Mouse (Mus musculus): ENCODE data around the gene Hoxa1. TPM values are rescaled to one million over a fixed set of nuclear protein-coding genes. Genes with fewer than 3 reads are reported as not detected.

The Hoxa1 gene
- polyA plus RNA-seq, 1 experiment from 2014 or later: 0.52 TPM

- Histone ChIP-seq H3K27me3 (no peaks in the 10 kb centered on the region), H3K36me3 (no peaks in the 10 kb centered on the region), H3K27ac (replicated peaks) (no peak overlapping the region), H3K9me3 (replicated peaks) (no peaks in the 10 kb centered on the region), H3K4me2 (replicated peaks) (no peak overlapping the region), H3K4me1 (peaks cover 4% of the 10 kb centered on the region; the same call in 1 of the 2 replicates), H3K9ac (no peak overlapping the region), H3K4me3 (replicated peaks) (no peak overlapping the region)
- no peak for ATAC-seq (ENCODE audit: insufficient number of reproducible peaks, low FRiP score, low TSS enrichment, low read depth)
- 69% methylated on average over 4 of the region's 4 CpGs for WGBS
Measured at GRCm38 (mm10) chr6:52111846-52112245, 46.3 kb downstream of the Hoxa1 start.

GRCm38 (mm10) chr6:52107400-52107799 is 50.7 kb downstream of the Hoxa1 start:
- no peak for ATAC-seq (ENCODE audit: insufficient number of reproducible peaks, low FRiP score, low TSS enrichment, low read depth)
- H3K4me3 ChIP-seq (replicated peaks): no peak overlapping the region
- 87% methylated on average over 3 of the region's 3 CpGs for WGBS
- H3K27me3 ChIP-seq: peaks cover 3% of the 10 kb centered on the region; the same call in 1 of the 2 replicates
- no peak overlapping the region for H3K27ac ChIP-seq (replicated peaks)
- H3K4me2 ChIP-seq (replicated peaks): no peak overlapping the region
- no peak overlapping the region for H3K9ac ChIP-seq
- no peaks in the 10 kb centered on the region for H3K36me3 ChIP-seq
- no peaks in the 10 kb centered on the region for H3K4me1 ChIP-seq
- H3K9me3 ChIP-seq (replicated peaks): no peaks in the 10 kb centered on the region

GRCm38 (mm10) chr6:52106716-52107115 is 51.4 kb downstream of the Hoxa1 start:
- ATAC-seq (ENCODE audit: insufficient number of reproducible peaks, low FRiP score, low TSS enrichment, low read depth): no peak
- Histone ChIP-seq H3K27ac (replicated peaks) (no peak overlapping the region), H3K9me3 (replicated peaks) (no peaks in the 10 kb centered on the region), H3K4me1 (no peaks in the 10 kb centered on the region), H3K9ac (no peak overlapping the region), H3K4me2 (replicated peaks) (no peak overlapping the region), H3K27me3 (peaks cover 6% of the 10 kb centered on the region; the same call in 1 of the 2 replicates), H3K4me3 (replicated peaks) (no peak overlapping the region), H3K36me3 (no peaks in the 10 kb centered on the region)
- 36% methylated on average over 3 of the region's 3 CpGs for WGBS

- 61% methylated on average over 3 of the region's 3 CpGs for WGBS
- Histone ChIP-seq H3K4me1 (no peaks in the 10 kb centered on the region), H3K27me3 (peaks cover 6% of the 10 kb centered on the region; the same call in 1 of the 2 replicates), H3K36me3 (no peaks in the 10 kb centered on the region), H3K4me2 (replicated peaks) (no peak overlapping the region), H3K9ac (no peak overlapping the region), H3K4me3 (replicated peaks) (no peak overlapping the region), H3K9me3 (replicated peaks) (no peaks in the 10 kb centered on the region), H3K27ac (replicated peaks) (no peak overlapping the region)
- no peak for ATAC-seq (ENCODE audit: insufficient number of reproducible peaks, low FRiP score, low TSS enrichment, low read depth)
Measured at GRCm38 (mm10) chr6:52106178-52106577, 51.9 kb downstream of the Hoxa1 start.

Other genes with a start within 250 kb of the Hoxa1 start
- 11.7 and 14.3 TPM in 2 replicates for gene Skap2, start 145.8 kb downstream of the Hoxa1 start, polyA plus RNA-seq (2015; fragmentation: Nextera tagmentation; extraction: Ambion mirVana)
- 0.32 and 0.45 TPM in 2 replicates for gene Hoxa2, start 6.5 kb upstream of the Hoxa1 start, polyA plus RNA-seq (2015; fragmentation: Nextera tagmentation; extraction: Ambion mirVana)
- gene 5730596B20Rik, start 19.2 kb upstream of the Hoxa1 start, polyA plus RNA-seq (2015; fragmentation: Nextera tagmentation; extraction: Ambion mirVana): not detected in 2 replicates
- gene Hoxa4, start 33.4 kb upstream of the Hoxa1 start, polyA plus RNA-seq (2015; fragmentation: Nextera tagmentation; extraction: Ambion mirVana): 0.17 and 0.29 TPM in 2 replicates
- gene Hoxa5, start 46.3 kb upstream of the Hoxa1 start, polyA plus RNA-seq (2015; fragmentation: Nextera tagmentation; extraction: Ambion mirVana): 0.17 and 0.39 TPM in 2 replicates
- not detected in 2 replicates for gene Hoxa6, start 50.4 kb upstream of the Hoxa1 start, polyA plus RNA-seq (2015; fragmentation: Nextera tagmentation; extraction: Ambion mirVana)
- gene Hoxa3, start 55.0 kb upstream of the Hoxa1 start, polyA plus RNA-seq (2015; fragmentation: Nextera tagmentation; extraction: Ambion mirVana): 0.11 and 0.13 TPM in 2 replicates
- gene Gm28308, start 55.0 kb upstream of the Hoxa1 start, polyA plus RNA-seq (2015; fragmentation: Nextera tagmentation; extraction: Ambion mirVana): not detected in 2 replicates
- not detected in 2 replicates for gene Hoxa7, start 63.5 kb upstream of the Hoxa1 start, polyA plus RNA-seq (2015; fragmentation: Nextera tagmentation; extraction: Ambion mirVana)
- gene Hoxa9, start 72.8 kb upstream of the Hoxa1 start, polyA plus RNA-seq (2015; fragmentation: Nextera tagmentation; extraction: Ambion mirVana): 0.13 TPM in 1 of 2 replicates, not detected in the other
- gene Hoxa10, start 82.5 kb upstream of the Hoxa1 start, polyA plus RNA-seq (2015; fragmentation: Nextera tagmentation; extraction: Ambion mirVana): not detected in 2 replicates
- not detected in 2 replicates for gene Hoxa11, start 87.5 kb upstream of the Hoxa1 start, polyA plus RNA-seq (2015; fragmentation: Nextera tagmentation; extraction: Ambion mirVana)
- 0.08 TPM in 1 of 2 replicates, not detected in the other for gene Hoxa13, start 102.6 kb upstream of the Hoxa1 start, polyA plus RNA-seq (2015; fragmentation: Nextera tagmentation; extraction: Ambion mirVana)
- not detected in 2 replicates for gene Evx1, start 155.2 kb upstream of the Hoxa1 start, polyA plus RNA-seq (2015; fragmentation: Nextera tagmentation; extraction: Ambion mirVana)

Measured in embryonic facial prominence, embryonic 15.5 days (tissue).